Comparison of ENCODE assay signal across 14 mouse cellular contexts in genomic region chr6:108234536-108234935, GRCm38 (mm10). TPM values are rescaled to one million over a fixed set of nuclear protein-coding genes. Genes with fewer than 3 reads are reported as not detected.
DNase-seq lines count a peak whose midpoint lies in the region; ATAC-seq and TF ChIP-seq lines count a peak whose summit lies in the region.
"Had no signal": no experiment of that assay in that cellular context is flagged by ENCODE, and none has a peak within 500 bp of the region (broad histone marks: within the 10 kb centered on the region; RNA-seq: fewer than 3 reads in every experiment).

No protein-coding gene starts in this region.

- no peak overlapping the region for H3K4me2 ChIP-seq in heart, embryonic 13.5 days
- H3K4me2 ChIP-seq: forebrain, embryonic 15.5 days; liver, embryonic 11.5 days; neural tube, embryonic 15.5 days had no signal

- intact Hi-C loops in left cerebral cortex, postnatal 36 days (cut with DNase I), result no loop called here

- peak overlapping the region; percentile 51 for H3K27ac ChIP-seq in heart, embryonic 13.5 days (replicated peaks)
- peak overlapping the region; percentile 76 for H3K27ac ChIP-seq in brown adipose tissue, adult 24 weeks (replicated peaks; ENCODE audit: low read depth, low read length)
- H3K27ac ChIP-seq: forebrain, embryonic 15.5 days; neural tube, embryonic 15.5 days had no signal

- H3K9me3 ChIP-seq in heart, embryonic 13.5 days, result no peaks in the 10 kb centered on the region
- H3K9me3 ChIP-seq: forebrain, embryonic 15.5 days; neural tube, embryonic 15.5 days had no signal

- CTCF ChIA-PET in Patski (lab: Charles Lee), result no interaction called here

- in situ Hi-C loops in Patski (cut with MboI; ENCODE audit: low pct_unique_long_range_greater_than_20kb), result no loop called here

- DNase-seq in heart, adult 8-10 months (ENCODE audit: low spot score), result no peak
- DNase-seq in Patski (ENCODE audit: low read depth, low spot score), result no peak
- peak; percentile 63 to 86 for DNase-seq in kidney, postnatal 25 days
- no peak for DNase-seq in left cerebral cortex, postnatal 36 days (ENCODE audit: low spot score in 2 of 2)
- DNase-seq in spleen, adult 18-20 months, result no peak
- DNase-seq: cerebellum, postnatal 25 days; gastrocnemius, postnatal 25 days; lung, postnatal 36 days had no signal

- H3K4me3 ChIP-seq in heart, embryonic 13.5 days, result no peak overlapping the region
- no peak overlapping the region for H3K4me3 ChIP-seq in brown adipose tissue, adult 24 weeks (ENCODE audit: insufficient read depth, low read depth, low read length)
- H3K4me3 ChIP-seq: forebrain, embryonic 15.5 days; neural tube, embryonic 15.5 days had no signal

- no peaks in the 10 kb centered on the region for H3K27me3 ChIP-seq in heart, embryonic 13.5 days (replicated peaks)
- H3K27me3 ChIP-seq in Patski, result no peaks in the 10 kb centered on the region
- H3K27me3 ChIP-seq: forebrain, embryonic 15.5 days; neural tube, embryonic 15.5 days had no signal

- TF ChIP-seq CTCF in Patski (IDR thresholded peaks at IDR 0.05), result no peak

- peaks cover 83% of the 10 kb centered on the region for H3K4me1 ChIP-seq in heart, embryonic 13.5 days
- H3K4me1 ChIP-seq in brown adipose tissue, adult 24 weeks (ENCODE audit: control insufficient read depth, insufficient read depth, insufficient read length, low read length), result peaks cover 50% of the 10 kb centered on the region

- no peak for ATAC-seq in heart, embryonic 13.5 days (ENCODE audit: extremely low read depth, insufficient number of reproducible peaks, low FRiP score, low TSS enrichment)
- peak; percentile 93 for ATAC-seq in Patski
- ATAC-seq: forebrain, embryonic 15.5 days; hindbrain, embryonic 16.5 days had no signal

- H3K36me3 ChIP-seq in heart, embryonic 13.5 days, result peaks cover 9% of the 10 kb centered on the region; the same call in 1 of the 2 replicates
- H3K36me3 ChIP-seq: forebrain, embryonic 15.5 days; neural tube, embryonic 15.5 days had no signal

- WGBS in heart, embryonic 13.5 days, result 32% methylated on average over 6 of the region's 6 CpGs

- no peak overlapping the region; the same call in 1 of the 2 replicates for H3K9ac ChIP-seq in heart, embryonic 13.5 days
- H3K9ac ChIP-seq: forebrain, embryonic 15.5 days; neural tube, embryonic 15.5 days had no signal

- POLR2A ChIA-PET in Patski (lab: Charles Lee), result interaction anchor here (1.2 kb wide), 1 partner anchor 21 kb away, joined by 3 read pairs; the partner anchor contains the start of gene Itpr1

RNA-seq across cellular contexts. Expression of gene Itpr1, which starts 21.6 kb away (rescaled TPM):
- 11.1 and 12.1 TPM in 2 replicates for polyA plus RNA-seq in heart, embryonic 13.5 days (2015; fragmentation: Nextera tagmentation; extraction: Ambion mirVana)
- total RNA-seq in heart, adult 8-10 months (2022), result 10 to 100 TPM; 33.9 to 36.9 (median 36.4) TPM
- polyA plus RNA-seq in Patski (2021), result 67.1 TPM
- 33.1 and 42.5 TPM in 2 replicates for polyA plus RNA-seq in brown adipose tissue, adult 24 weeks (2012; ENCODE audit: insufficient read depth, insufficient read length, missing spikeins)
- 100 to 1,000 TPM; 410 to 414 TPM for total RNA-seq in left cerebral cortex, postnatal 36 days (2021)

RNA-seq across cellular contexts. Expression of gene Sumf1, which starts 49.2 kb away (rescaled TPM):
- 18.9 and 22.1 TPM in 2 replicates for polyA plus RNA-seq in heart, embryonic 13.5 days (2015; fragmentation: Nextera tagmentation; extraction: Ambion mirVana)
- total RNA-seq in heart, adult 8-10 months (2022), result 10 to 100 TPM; 11.5 to 13.4 (median 12.8) TPM
- 65.4 TPM for polyA plus RNA-seq in Patski (2021)
- polyA plus RNA-seq in brown adipose tissue, adult 24 weeks (2012; ENCODE audit: insufficient read depth, insufficient read length, missing spikeins), result 16.5 and 17.9 TPM in 2 replicates
- 10 to 100 TPM; 22.1 to 24.5 TPM for total RNA-seq in left cerebral cortex, postnatal 36 days (2021)

Comparison
In these comparisons a context has a peak if more than half of its experiments do, and no peak if none do; other contexts are left out.
1. DNase-seq: peak in kidney, postnatal 25 days (2 of 2); none in heart, adult 8-10 months (single experiment), Patski (single experiment), left cerebral cortex, postnatal 36 days (0 of 2) and spleen, adult 18-20 months (0 of 2).